Mouse (Mus musculus): Measurements from ENCODE around the gene Lgi4.

DNA sequence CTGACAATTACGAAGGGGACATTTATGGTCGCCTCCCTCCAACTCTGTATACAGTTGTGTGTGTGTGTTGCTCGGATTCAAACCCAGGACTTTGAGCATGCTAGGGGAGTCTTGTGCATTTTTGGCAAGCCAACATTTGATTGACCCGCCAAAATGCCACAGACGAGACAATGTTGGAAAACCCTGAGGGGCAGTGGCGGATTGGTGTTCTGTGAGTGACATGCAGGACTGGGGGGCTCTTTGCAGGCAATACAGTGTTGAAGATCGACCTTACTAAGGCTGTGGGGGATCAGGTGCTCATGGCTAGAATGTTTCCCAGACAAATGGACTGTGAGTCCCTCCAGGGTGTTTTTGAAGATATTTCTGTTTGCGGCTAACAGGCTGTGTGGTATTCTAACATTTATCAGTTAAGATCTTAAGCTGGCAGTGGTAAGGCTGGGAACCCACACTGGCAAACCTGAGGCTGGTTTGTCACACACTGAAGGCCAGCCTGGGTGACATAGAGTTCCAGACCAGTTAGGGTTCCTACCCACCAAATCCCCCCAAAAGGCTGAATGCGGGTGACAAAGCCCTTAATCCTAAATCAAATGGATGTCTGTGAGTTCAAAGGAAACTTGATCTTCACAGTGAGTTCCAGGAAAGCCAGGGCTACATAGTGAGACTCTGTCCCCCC lies 37.9 kb downstream of the Lgi4 start:
- TF ChIP-seq CTCF (IDR thresholded peaks at IDR 0.05; ENCODE audit: borderline replicate concordance, insufficient read depth, low read depth, low read length) (no peak), POLR2A (IDR thresholded peaks at IDR 0.05; ENCODE audit: borderline replicate concordance, insufficient read depth, low read length) (no peak)
